Mouse (Mus musculus) intestine, embryonic 15.5 days (tissue): ENCODE data around the gene Gm11562. TPM values are rescaled to one million over a fixed set of nuclear protein-coding genes. Genes with fewer than 3 reads are reported as not detected.
"Not testable (repeated sequence)": the region's sequence is repeated elsewhere in the genome, so short reads cannot be mapped to it uniquely, and the experiment has no call there.

ENCODE experiments used
- ATAC-seq: fragments of 200-750 bp; cut with Nextera tagmentation; 2 replicates; pipeline ENCODE4 v1.8.0; 2017; ENCODE audit warnings: moderate TSS enrichment, moderate library complexity
- H3K27ac ChIP-seq: fragments of 300-500 bp; sonication (generic); 2 replicates; pipeline ENCODE4 v1.5.1; 2015; ENCODE audit warnings: mild to moderate bottlenecking, inconsistent platforms
- H3K27me3 ChIP-seq: fragments of 300-500 bp; sonication (generic); replicated peaks from 2 replicates; pipeline ENCODE4 v1.6.1; 2015; ENCODE audit warnings: inconsistent platforms
- H3K36me3 ChIP-seq: fragments of 300-500 bp; sonication (generic); 2 replicates; pipeline ENCODE4 v1.6.1; 2015; ENCODE audit warnings: inconsistent platforms
- H3K4me1 ChIP-seq: fragments of 300-500 bp; sonication (generic); replicated peaks from 2 replicates; pipeline ENCODE4 v1.6.1; 2015; ENCODE audit warnings: inconsistent platforms
- H3K4me2 ChIP-seq: fragments of 300-500 bp; sonication (generic); replicated peaks from 2 replicates; pipeline ENCODE4 v1.6.1; 2015; ENCODE audit warnings: mild to moderate bottlenecking, inconsistent platforms
- H3K4me3 ChIP-seq: fragments of 300-500 bp; sonication (generic); replicated peaks from 2 replicates; pipeline ENCODE4 v1.5.1; 2015; ENCODE audit warnings: inconsistent platforms
- H3K9ac ChIP-seq: fragments of 300-500 bp; sonication (generic); 2 replicates; pipeline ENCODE4 v1.6.1; 2015; ENCODE audit warnings: inconsistent platforms
- H3K9me3 ChIP-seq: fragments of 300-500 bp; sonication (generic); 2 replicates; pipeline ENCODE4 v1.6.1; 2016; ENCODE audit warnings: inconsistent platforms
- WGBS: fragments of 180-500 bp; shearing (Covaris S2); methylation state at CpG from one replicate; pipeline ENCODE4 v1.1.7; 2015; 5-methylcytosine and 5-hydroxymethylcytosine counted together
- polyA plus RNA-seq: library from polyadenylated mRNA; unstranded; fragments of >200 nt; fragmentation: Nextera tagmentation; extraction: Ambion mirVana; gene quantifications from 2 replicates; pipeline ENCODE4 v1.2.1, GENCODE M21; 2015

Gm11562 gene
- not detected in 2 replicates for polyA plus RNA-seq

GRCm38 (mm10) chr11:99620335-99620734 is at the start of gene Gm11562:
TSS of gene Gm11562 (minus strand) at chr11:99620435.
- 74% methylated on average over 2 of the region's 2 CpGs for WGBS
- H3K4me3 ChIP-seq, result no peak within 1 kb of the TSS

GRCm38 (mm10) chr11:99665860-99666259 is 45.6 kb upstream of the Gm11562 start, which contains the start of gene Krtap4-6:
TSS of gene Krtap4-6 (minus strand) at chr11:99665960.
- Histone ChIP-seq H3K27me3 (no peaks in the 10 kb centered on the region), H3K27ac (no peak within 1 kb of the TSS), H3K4me3 (no peak within 1 kb of the TSS), H3K36me3 (no peaks in the 10 kb centered on the region), H3K9me3 (no peaks in the 10 kb centered on the region), H3K4me1 (no peaks in the 10 kb centered on the region), H3K4me2 (no peak within 1 kb of the TSS), H3K9ac (no peak within 1 kb of the TSS)
- no peak for ATAC-seq

More at GRCm38 (mm10) chr11:99620335-99620734, at the start of gene Gm11562:
- no peaks in the 10 kb centered on the region for H3K9me3 ChIP-seq
- H3K4me1 ChIP-seq, result no peaks in the 10 kb centered on the region
- H3K36me3 ChIP-seq, result no peaks in the 10 kb centered on the region
- H3K27ac ChIP-seq, result no peak within 1 kb of the TSS
- no peak within 1 kb of the TSS for H3K4me2 ChIP-seq
- no peaks in the 10 kb centered on the region for H3K27me3 ChIP-seq
- no peak within 1 kb of the TSS for H3K9ac ChIP-seq
- no peak for ATAC-seq

GRCm38 (mm10) chr11:99662802-99663201 is 42.6 kb upstream of the Gm11562 start:
- Histone ChIP-seq H3K4me1 (no peaks in the 10 kb centered on the region), H3K4me2 (no peak overlapping the region), H3K4me3 (no peak overlapping the region), H3K36me3 (no peaks in the 10 kb centered on the region), H3K9me3 (no peaks in the 10 kb centered on the region), H3K9ac (no peak overlapping the region), H3K27me3 (no peaks in the 10 kb centered on the region), H3K27ac (no peak overlapping the region)
- 84% methylated on average over 10 of the region's 10 CpGs for WGBS
- ATAC-seq, result no peak

DNA sequence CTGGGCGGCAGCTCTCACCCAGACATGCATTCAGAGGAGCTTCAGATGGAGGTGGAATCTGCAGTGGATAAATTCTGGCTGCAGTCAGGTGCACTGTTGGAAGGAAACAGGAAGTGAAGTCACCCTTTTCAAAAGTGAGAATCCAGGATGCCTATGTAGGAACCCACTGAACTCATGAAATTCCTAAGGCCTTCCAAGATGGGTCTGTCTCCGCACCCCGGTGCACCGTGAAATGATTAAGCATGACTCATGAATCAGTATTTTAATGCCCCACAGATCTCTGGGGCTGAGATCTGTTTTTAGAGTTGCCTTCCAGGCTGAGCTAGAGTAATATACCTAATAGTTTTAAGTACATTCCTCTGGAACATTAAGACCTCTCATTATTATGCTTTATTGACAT is 39.0 kb upstream of the Gm11562 start:
- H3K9me3 ChIP-seq, result no peaks in the 10 kb centered on the region
- H3K4me2 ChIP-seq, result no peak overlapping the region
- no peaks in the 10 kb centered on the region for H3K36me3 ChIP-seq
- 81% methylated on average over 4 of the region's 4 CpGs for WGBS
- no peak overlapping the region for H3K9ac ChIP-seq
- H3K4me3 ChIP-seq, result no peak overlapping the region
- H3K27ac ChIP-seq, result no peak overlapping the region
- ATAC-seq, result no peak
- H3K27me3 ChIP-seq, result no peaks in the 10 kb centered on the region
- H3K4me1 ChIP-seq, result no peaks in the 10 kb centered on the region

GRCm38 (mm10) chr11:99658467-99659010 is 38.3 kb upstream of the Gm11562 start, which contains the start of gene Gm11563:
TSS of gene Gm11563 (minus strand) at chr11:99658960.
- not testable (repeated sequence) for H3K4me2 ChIP-seq, H3K9me3 ChIP-seq, H3K27ac ChIP-seq, H3K36me3 ChIP-seq, H3K9ac ChIP-seq, H3K27me3 ChIP-seq, ATAC-seq, H3K4me1 ChIP-seq, H3K4me3 ChIP-seq
- WGBS, result 64% methylated on average over 10 of the region's 10 CpGs

DNA sequence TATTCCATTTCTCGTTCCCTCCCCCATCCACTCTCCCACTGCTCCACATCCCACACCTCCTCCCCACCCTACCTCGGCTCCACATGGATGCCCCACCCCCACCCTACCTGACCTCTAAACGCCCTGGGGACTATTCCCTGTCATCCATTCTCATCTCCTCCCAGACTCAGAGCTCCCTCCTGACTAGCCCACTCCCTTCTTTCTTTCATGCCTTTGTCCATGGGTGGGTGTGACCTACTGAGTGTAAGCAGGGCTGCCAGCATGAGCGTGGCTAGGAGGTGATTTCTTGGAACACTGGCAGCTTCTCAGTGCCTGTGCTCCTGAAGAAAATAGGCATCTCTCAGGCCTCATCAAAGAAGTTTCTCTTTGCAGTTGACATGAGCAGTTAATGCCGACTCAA is 36.8 kb upstream of the Gm11562 start:
- ATAC-seq, result no peak
- no peaks in the 10 kb centered on the region for H3K4me1 ChIP-seq
- H3K36me3 ChIP-seq, result no peaks in the 10 kb centered on the region
- no peak overlapping the region for H3K4me2 ChIP-seq
- no peaks in the 10 kb centered on the region for H3K9me3 ChIP-seq
- 48% methylated on average over 5 of the region's 5 CpGs for WGBS
- H3K4me3 ChIP-seq, result no peak overlapping the region
- H3K27me3 ChIP-seq, result no peaks in the 10 kb centered on the region
- H3K9ac ChIP-seq, result no peak overlapping the region
- H3K27ac ChIP-seq, result no peak overlapping the region

DNA sequence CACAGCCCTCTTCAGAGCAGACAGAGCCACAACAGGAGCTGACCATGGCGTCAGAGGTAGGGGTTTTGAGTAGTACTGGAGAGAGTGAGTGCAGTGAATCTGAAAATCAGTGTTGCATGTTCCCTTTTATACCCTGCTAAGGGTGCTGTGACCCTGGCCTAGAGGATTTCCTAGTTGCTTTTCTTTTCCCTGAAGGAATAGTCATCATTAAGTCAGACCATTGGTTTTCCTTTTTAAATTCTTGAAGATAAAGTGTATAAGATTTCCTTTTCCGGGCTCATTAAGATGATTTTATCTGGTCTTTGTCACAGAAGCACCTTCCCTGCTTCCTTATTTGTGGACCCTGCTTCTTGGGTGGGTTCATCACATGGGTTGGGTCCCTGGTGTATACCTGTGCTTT is 29.9 kb upstream of the Gm11562 start, which contains the start of gene Gm11555:
TSS of gene Gm11555 (minus strand) at position 101 of the 400 bp plus-strand sequence.
- Histone ChIP-seq H3K27ac (no peak within 1 kb of the TSS), H3K36me3 (no peaks in the 10 kb centered on the region), H3K27me3 (no peaks in the 10 kb centered on the region), H3K4me2 (no peak within 1 kb of the TSS), H3K4me3 (no peak within 1 kb of the TSS), H3K9me3 (no peaks in the 10 kb centered on the region), H3K9ac (no peak within 1 kb of the TSS), H3K4me1 (no peaks in the 10 kb centered on the region)
- 74% methylated on average over 2 of the region's 2 CpGs for WGBS
- no peak for ATAC-seq

DNA sequence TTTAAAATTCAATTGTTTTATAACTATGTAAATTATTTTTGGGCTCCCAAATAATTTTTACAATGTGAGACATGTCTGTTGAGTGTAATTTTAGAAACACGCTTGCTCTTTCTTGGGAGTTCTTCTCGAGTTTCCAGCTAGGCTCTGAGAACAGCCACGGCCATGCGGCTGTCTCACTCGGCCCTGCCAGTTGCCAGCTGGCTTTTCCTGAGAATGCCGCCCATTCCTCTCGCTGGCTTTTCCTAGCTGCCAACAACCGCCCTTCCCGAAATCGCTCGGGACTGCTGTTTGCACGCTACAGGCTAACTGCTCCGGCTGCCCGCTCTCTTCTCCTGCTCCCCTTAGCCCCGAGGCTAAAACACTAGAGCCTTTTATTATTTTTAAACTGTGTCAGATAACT is 26.2 kb upstream of the Gm11562 start:
- no peaks in the 10 kb centered on the region for H3K9me3 ChIP-seq
- H3K4me1 ChIP-seq, result no peaks in the 10 kb centered on the region
- WGBS, result 89% methylated on average over 15 of the region's 15 CpGs
- no peaks in the 10 kb centered on the region for H3K27me3 ChIP-seq
- H3K4me3 ChIP-seq, result no peak overlapping the region
- H3K9ac ChIP-seq, result no peak overlapping the region
- ATAC-seq, result no peak
- H3K36me3 ChIP-seq, result no peaks in the 10 kb centered on the region
- no peak overlapping the region for H3K4me2 ChIP-seq
- no peak overlapping the region for H3K27ac ChIP-seq

DNA sequence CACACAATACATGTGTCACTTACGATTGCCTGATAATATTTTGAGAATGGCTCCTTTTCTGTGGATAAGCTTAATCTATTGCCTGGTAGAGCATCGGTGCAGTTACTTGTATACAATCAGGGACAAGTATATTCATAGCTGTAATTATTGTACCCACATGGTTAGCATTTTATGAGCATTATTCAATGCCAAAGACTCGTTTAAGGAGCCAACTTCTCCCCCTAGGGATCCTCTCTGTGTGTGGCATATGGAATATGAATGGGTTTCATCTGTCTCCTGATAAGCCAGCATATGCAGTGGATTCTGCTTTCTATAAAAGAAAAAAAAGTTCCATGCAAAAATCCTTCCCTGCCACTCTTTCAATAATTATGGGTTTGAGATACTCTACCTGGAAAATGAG is 24.1 kb upstream of the Gm11562 start:
- 78% methylated on average over 3 of the region's 3 CpGs for WGBS
- no peak overlapping the region for H3K4me2 ChIP-seq
- no peak overlapping the region for H3K27ac ChIP-seq
- ATAC-seq, result no peak
- no peaks in the 10 kb centered on the region for H3K36me3 ChIP-seq
- H3K4me3 ChIP-seq, result no peak overlapping the region
- H3K4me1 ChIP-seq, result no peaks in the 10 kb centered on the region
- H3K27me3 ChIP-seq, result no peaks in the 10 kb centered on the region
- H3K9ac ChIP-seq, result no peak overlapping the region
- no peaks in the 10 kb centered on the region for H3K9me3 ChIP-seq

GRCm38 (mm10) chr11:99643635-99644139 is 23.5 kb upstream of the Gm11562 start, which contains the start of gene Krtap4-7:
TSS of gene Krtap4-7 (minus strand) at chr11:99644089.
- H3K27me3 ChIP-seq, H3K9me3 ChIP-seq, H3K36me3 ChIP-seq, H3K4me3 ChIP-seq, H3K4me1 ChIP-seq, ATAC-seq, H3K9ac ChIP-seq, H3K27ac ChIP-seq, H3K4me2 ChIP-seq: not testable (repeated sequence)
- 83% methylated on average over 9 of the region's 9 CpGs for WGBS

- H3K27ac ChIP-seq, result no peak overlapping the region
- no peak overlapping the region for H3K4me2 ChIP-seq
- H3K4me3 ChIP-seq, result no peak overlapping the region
- ATAC-seq, result no peak
- no peaks in the 10 kb centered on the region for H3K9me3 ChIP-seq
- 28% methylated on average over 1 of the region's 1 CpGs for WGBS
- H3K27me3 ChIP-seq, result no peaks in the 10 kb centered on the region
- H3K9ac ChIP-seq, result no peak overlapping the region
- H3K4me1 ChIP-seq, result no peaks in the 10 kb centered on the region
- no peaks in the 10 kb centered on the region for H3K36me3 ChIP-seq
Measured at GRCm38 (mm10) chr11:99640926-99641325, 20.7 kb upstream of the Gm11562 start.

DNA sequence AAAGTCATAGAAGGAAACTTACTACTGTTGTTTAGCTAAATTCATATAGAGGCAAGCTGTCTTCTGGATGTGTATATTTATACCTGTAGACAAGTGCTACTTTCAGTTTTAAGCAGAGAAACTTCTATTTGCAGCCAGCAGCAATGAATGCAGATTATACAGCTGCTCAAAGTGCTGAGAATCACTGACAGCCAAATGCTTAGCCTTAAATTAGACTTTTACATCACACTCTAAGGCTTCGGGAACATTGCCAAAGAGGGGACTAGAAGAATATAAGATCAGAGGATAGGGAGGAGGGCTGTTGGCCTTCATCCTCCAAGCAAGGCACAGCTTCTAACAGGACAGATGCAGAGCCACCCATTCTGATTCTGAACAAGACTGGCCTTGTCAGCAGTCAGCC is 16.9 kb upstream of the Gm11562 start:
- Histone ChIP-seq H3K9me3 (no peaks in the 10 kb centered on the region), H3K9ac (no peak overlapping the region), H3K36me3 (no peaks in the 10 kb centered on the region), H3K4me1 (no peaks in the 10 kb centered on the region), H3K4me3 (no peak overlapping the region), H3K27ac (no peak overlapping the region), H3K4me2 (no peak overlapping the region), H3K27me3 (no peaks in the 10 kb centered on the region)
- 71% methylated on average over 1 of the region's 1 CpGs for WGBS
- ATAC-seq, result no peak

DNA sequence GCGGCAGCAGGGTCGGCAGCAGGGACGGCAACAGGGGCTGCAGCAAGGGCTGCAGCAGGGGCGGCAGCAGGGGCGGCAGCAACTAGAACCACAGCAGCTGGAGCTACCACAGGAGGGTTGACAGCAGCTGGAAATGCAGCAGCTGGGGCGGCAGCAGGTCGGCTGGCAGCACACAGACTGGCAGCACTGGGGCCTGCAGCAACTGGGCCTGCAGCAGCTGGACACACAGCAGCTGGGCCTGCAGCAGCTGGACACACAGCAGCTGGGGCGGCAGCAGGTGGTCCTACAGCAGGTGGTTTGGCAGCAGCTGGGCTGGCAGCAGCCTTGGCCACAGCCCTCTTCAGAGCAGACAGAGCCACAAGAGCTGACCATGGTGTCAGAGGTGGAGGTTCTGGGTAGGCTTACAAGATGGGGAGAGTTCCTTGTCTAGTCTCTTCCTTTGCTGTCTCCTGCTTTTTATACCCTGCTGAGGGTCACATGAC is 14.5 kb upstream of the Gm11562 start, which contains the start of gene Krtap4-2:
TSS of gene Krtap4-2 (minus strand) at position 432 of the 482 bp plus-strand sequence.
- 33% methylated on average over 8 of the region's 8 CpGs for WGBS
- Histone ChIP-seq H3K27ac (no peak within 1 kb of the TSS), H3K9me3 (no peaks in the 10 kb centered on the region), H3K27me3 (no peaks in the 10 kb centered on the region), H3K4me1 (no peaks in the 10 kb centered on the region), H3K4me2 (no peak within 1 kb of the TSS), H3K4me3 (no peak within 1 kb of the TSS), H3K36me3 (no peaks in the 10 kb centered on the region), H3K9ac (no peak within 1 kb of the TSS)
- ATAC-seq, result no peak
